17 mouse cellular contexts compared by ENCODE assay signal in genomic region chr19:33056372-33056791, GRCm38 (mm10).
DNase-seq lines count a peak whose midpoint lies in the region; ATAC-seq and TF ChIP-seq lines count a peak whose summit lies in the region.
"Had no signal": no experiment of that assay in that cellular context is flagged by ENCODE, and none has a peak within 500 bp of the region (broad histone marks: within the 10 kb centered on the region; RNA-seq: fewer than 3 reads in every experiment).

No protein-coding gene starts in this region.

- no peaks in the 10 kb centered on the region for H3K36me3 ChIP-seq in lung, postnatal 0 days (ENCODE audit: insufficient read depth, low read length)
- no peaks in the 10 kb centered on the region for H3K36me3 ChIP-seq in intestine, embryonic 15.5 days
- H3K36me3 ChIP-seq: embryonic facial prominence, embryonic 13.5 days; midbrain, embryonic 10.5 days had no signal

- H3K9ac ChIP-seq in lung, postnatal 0 days (replicated peaks; ENCODE audit: low read depth): no peak overlapping the region
- H3K9ac ChIP-seq in intestine, embryonic 15.5 days: no peak overlapping the region
- H3K9ac ChIP-seq: embryonic facial prominence, embryonic 13.5 days; liver, embryonic 14.5 days had no signal

- H3K4me2 ChIP-seq in lung, postnatal 0 days (replicated peaks; ENCODE audit: low read depth, low read length): no peak overlapping the region; the same call in 1 of the 2 replicates
- H3K4me2 ChIP-seq in intestine, embryonic 15.5 days (replicated peaks): no peak overlapping the region
- H3K4me2 ChIP-seq: embryonic facial prominence, embryonic 13.5 days had no signal

- H3K27ac ChIP-seq in gastrocnemius, adult 2 months: peak overlapping the region; percentile 57
- no peak overlapping the region for H3K27ac ChIP-seq in lung, postnatal 0 days (ENCODE audit: low read length)
- H3K27ac ChIP-seq in intestine, embryonic 15.5 days: no peak overlapping the region
- H3K27ac ChIP-seq: embryonic facial prominence, embryonic 13.5 days; layer of hippocampus, adult 2 months; liver, embryonic 14.5 days; midbrain, embryonic 10.5 days had no signal

- no peaks in the 10 kb centered on the region for H3K4me1 ChIP-seq in lung, postnatal 0 days (ENCODE audit: insufficient read depth, low read depth, low read length)
- H3K4me1 ChIP-seq in intestine, embryonic 15.5 days (replicated peaks): no peaks in the 10 kb centered on the region
- H3K4me1 ChIP-seq: midbrain, embryonic 10.5 days had no signal

- peak; percentile 58; the same call in 1 of the 2 replicates for ATAC-seq in lung, postnatal 0 days
- 0 out of 2 replicates have a peak, but pooled peaks have one; percentile 23 for ATAC-seq in intestine, embryonic 15.5 days
- ATAC-seq: activated CD4-positive, CD25-positive, alpha-beta regulatory T cell, adult 4 months had no signal

- no peak for TF ChIP-seq EP300 in lung, postnatal 0 days (IDR thresholded peaks at IDR 0.05)

- WGBS in lung, postnatal 0 days: 25% methylated on average over 10 of the region's 10 CpGs
- 55% methylated on average over 10 of the region's 10 CpGs for WGBS in intestine, embryonic 15.5 days

- DNase-seq in gastrocnemius, adult 2 months: peak; percentile 54
- no peak for DNase-seq in gastrocnemius, postnatal 10 days
- DNase-seq in lung, postnatal 0 days (ENCODE audit: low spot score): peak; percentile 49
- DNase-seq in lung, postnatal 25 days (ENCODE audit: low spot score): no peak
- peak; percentile 61 for DNase-seq in thymus, postnatal 0 days (ENCODE audit: low spot score)
- no peak for DNase-seq in left cerebral cortex, postnatal 4 days
- no peak for DNase-seq in layer of hippocampus, adult 11-12 months (ENCODE audit: low spot score)
- DNase-seq: cerebellum, postnatal 14 days; heart, postnatal 4 days; kidney, adult 18-20 months; right cerebral cortex, postnatal 14 days had no signal

- no peak for TF ChIP-seq CTCF in gastrocnemius, adult 2 months (IDR thresholded peaks at IDR 0.05)
- no peak for TF ChIP-seq CTCF in lung, postnatal 0 days (IDR thresholded peaks at IDR 0.05)

- H3K9me3 ChIP-seq in lung, postnatal 0 days (ENCODE audit: low read length): no peaks in the 10 kb centered on the region
- H3K9me3 ChIP-seq in intestine, embryonic 15.5 days: no peaks in the 10 kb centered on the region
- H3K9me3 ChIP-seq: embryonic facial prominence, embryonic 13.5 days; midbrain, embryonic 10.5 days had no signal

- intact Hi-C loops in gastrocnemius, adult 2 months (cut with DNase I): no loop called here
- intact Hi-C loops in left cerebral cortex, postnatal 4 days (cut with DNase I): no loop called here

- no peaks in the 10 kb centered on the region for H3K27me3 ChIP-seq in lung, postnatal 0 days (replicated peaks; ENCODE audit: insufficient read depth, low read length)
- H3K27me3 ChIP-seq in intestine, embryonic 15.5 days (replicated peaks): no peaks in the 10 kb centered on the region
- H3K27me3 ChIP-seq: embryonic facial prominence, embryonic 13.5 days had no signal

- H3K4me3 ChIP-seq in gastrocnemius, adult 2 months: peak overlapping the region; percentile 18; the same call in 1 of the 2 replicates
- no peak overlapping the region for H3K4me3 ChIP-seq in lung, postnatal 0 days (ENCODE audit: low read depth, low read length)
- H3K4me3 ChIP-seq in intestine, embryonic 15.5 days (replicated peaks): no peak overlapping the region
- H3K4me3 ChIP-seq: embryonic facial prominence, embryonic 13.5 days; layer of hippocampus, adult 2 months; midbrain, embryonic 10.5 days had no signal

Comparison
In these comparisons a context has a peak if more than half of its experiments do, and no peak if none do; other contexts are left out.
1. DNase-seq: peak in gastrocnemius, adult 2 months (single experiment), lung, postnatal 0 days (single experiment) and thymus, postnatal 0 days (single experiment); none in gastrocnemius, postnatal 10 days (single experiment), lung, postnatal 25 days (single experiment), left cerebral cortex, postnatal 4 days (single experiment) and layer of hippocampus, adult 11-12 months (single experiment).